Mouse (Mus musculus) mouse embryonic stem cell (cell line): Measurements from ENCODE around the gene Ankrd23.

Experiments used
- in situ Hi-C, 2 experiments: fragments of 300-500 bp; cut with MboI; formaldehyde crosslinking; loops; 1 replicate in 1 of 2; 3 replicates in 1 of 2; pipeline ENCODE4 v1.14.3; 2019 to 2020; ENCODE audit warnings: low sequenced_read_pairs in 2 of 2, low pct_unique_long_range_greater_than_20kb in 1 of 2, mixed read lengths in 1 of 2; ENCODE audit not compliant: unreplicated experiment in 1 of 2

The Ankrd23 gene

DNA sequence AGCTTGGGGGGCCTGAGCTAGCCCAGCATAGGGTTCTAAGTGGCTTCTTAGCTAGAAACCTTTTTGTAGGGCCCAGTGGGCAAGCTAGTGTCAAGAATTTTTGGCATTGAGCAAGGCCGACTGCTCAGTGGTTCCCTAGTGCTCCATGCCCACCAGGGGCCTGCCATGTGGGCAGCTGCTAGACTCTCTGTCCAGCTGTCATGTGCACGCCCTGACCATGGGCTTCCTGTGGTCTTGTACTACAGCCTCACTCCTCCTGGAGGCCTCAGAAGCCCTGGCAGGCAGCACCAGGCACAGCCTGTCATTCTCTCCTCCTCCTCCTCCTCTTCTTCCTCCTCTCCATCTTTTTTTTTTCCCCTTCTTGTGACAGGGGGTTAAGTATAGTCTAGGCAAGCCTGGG, 39.4 kb downstream of the Ankrd23 start:
- in situ Hi-C loops, result no loop called here

DNA sequence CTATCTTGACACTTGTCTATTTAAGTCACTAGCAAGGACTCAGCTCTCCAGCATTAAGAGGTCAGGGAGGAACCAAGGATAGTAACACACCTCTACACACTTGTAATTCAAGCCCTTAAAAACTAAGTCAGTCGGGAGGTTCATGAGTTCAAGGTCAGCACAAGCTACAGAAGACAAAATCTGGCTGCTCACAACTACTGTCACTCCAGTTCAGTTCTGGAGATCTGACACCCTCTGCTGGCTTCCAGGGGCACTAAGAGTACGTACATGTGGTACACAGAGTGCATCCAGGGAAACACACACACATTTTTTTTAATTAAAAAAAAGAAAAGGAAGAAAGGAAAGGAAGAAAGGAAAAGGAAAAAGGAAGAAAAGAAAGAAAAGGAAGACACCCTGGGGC, 40.0 kb downstream of the Ankrd23 start:
- in situ Hi-C loops, result no loop called here

DNA sequence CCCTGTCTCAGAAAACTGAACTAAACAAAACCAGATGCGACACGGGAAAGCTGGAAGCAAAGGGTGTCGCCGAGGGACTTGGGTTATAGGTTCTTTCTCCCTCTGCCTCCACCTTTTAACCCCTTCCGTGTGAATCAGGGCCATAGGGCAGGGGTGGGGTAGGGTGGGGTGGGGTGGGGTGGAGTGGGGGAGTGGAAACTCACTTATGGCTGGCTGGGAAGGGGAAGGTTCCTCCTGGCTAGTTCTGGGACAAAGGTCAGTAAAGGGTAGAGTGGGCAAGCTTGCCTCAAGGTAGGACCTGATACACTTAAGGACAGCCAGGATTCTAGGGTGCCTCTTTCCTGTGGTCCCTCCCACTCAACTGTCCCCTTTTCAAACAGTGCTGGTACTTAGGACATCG, 43.4 kb downstream of the Ankrd23 start:
- in situ Hi-C loops, result no loop called here

DNA sequence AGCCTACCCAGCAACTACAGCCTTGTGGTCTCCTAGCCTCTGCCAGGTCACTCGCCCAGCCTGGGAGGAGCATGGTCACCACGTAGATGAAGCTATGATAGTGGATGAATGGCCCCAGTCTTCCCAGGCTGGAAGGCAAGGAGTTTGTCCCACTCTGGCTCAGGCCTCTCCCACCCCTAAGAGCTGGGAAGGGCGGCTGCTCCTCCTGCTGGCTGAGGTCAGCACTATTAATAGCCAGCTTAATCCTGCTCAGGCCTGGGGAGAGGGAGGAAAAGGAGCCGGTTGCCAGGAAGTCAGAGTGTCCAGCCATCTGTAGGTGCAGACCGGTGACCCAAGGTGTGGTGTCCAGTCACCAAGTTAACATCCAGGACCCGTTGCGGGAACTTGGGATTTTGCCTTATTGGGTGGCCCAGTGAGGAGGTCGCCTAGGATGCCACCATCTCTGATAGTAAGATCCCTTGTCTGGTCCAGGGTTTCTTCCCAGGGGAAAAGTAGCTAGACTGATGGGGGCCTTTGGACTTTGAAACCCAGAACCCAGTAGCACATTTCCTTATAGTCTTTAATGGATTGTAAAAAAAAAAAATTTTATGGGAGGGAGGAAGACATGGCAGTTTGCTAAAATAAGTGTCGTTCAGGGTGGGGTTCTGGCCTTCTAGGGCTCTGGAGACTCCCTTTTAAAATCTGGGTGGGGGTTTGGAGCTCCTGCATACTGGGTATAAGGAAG, 44.1 kb downstream of the Ankrd23 start:
- in situ Hi-C loops, result no loop called here

DNA sequence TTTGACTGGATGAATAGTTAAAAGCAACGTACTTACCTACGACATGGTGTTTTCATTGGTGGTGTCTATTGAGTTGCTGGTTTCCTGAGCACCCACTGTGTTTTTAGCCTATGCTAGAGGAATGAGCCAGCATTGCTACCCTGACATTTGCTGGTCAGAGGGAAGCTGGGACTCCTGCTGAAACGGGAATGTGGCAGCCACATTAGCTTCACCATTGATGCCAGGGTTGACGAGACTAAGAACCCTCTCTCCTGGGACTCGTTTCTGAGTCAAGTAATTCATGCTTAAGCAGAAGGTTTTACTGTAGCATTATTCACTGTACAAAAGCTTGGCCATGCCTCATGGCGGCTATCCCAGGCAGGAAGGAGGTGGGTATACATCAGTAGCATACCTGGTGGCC, 47.0 kb downstream of the Ankrd23 start:
- in situ Hi-C loops, result no loop called here

DNA sequence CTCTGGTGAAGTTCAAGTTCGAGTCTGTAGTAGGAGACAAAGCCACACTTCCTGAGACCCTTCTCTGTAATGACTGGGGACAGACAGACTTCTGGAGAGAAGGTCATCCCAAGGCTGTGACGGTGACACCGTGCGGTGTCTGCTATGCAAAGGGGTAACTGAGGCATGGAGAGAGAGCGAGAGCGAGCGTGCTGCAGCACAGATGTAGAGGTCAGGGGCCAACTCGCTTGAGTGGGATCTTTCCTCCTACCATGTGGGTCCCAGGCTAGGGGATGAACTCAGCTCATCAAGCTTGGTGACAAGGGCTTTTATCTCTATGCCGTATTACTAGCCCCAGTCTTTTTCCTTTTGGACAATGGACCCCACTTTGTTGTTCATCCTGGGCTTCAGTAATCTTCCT, 49.6 kb downstream of the Ankrd23 start:
- in situ Hi-C loops, result no loop called here

DNA sequence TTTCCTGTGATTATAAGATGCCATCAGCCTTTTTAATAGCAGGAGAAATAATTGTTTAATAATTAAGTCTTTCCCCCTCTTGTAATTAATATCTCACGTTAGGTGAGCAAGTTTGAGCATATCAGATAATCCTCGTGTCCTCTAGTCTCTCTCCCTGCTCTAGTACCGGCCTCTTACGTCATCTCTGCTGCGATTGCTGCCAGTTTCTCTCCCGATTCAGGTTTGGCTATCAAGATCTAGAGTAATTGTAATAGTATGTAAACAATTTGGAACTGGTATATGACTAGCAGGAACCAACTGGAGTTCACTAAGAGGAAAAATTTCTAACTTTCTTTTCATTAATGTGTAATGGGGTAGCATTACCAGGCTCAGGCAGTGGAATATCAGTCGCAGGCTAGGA, 51.6 kb downstream of the Ankrd23 start:
- in situ Hi-C loops, result no loop called here

DNA sequence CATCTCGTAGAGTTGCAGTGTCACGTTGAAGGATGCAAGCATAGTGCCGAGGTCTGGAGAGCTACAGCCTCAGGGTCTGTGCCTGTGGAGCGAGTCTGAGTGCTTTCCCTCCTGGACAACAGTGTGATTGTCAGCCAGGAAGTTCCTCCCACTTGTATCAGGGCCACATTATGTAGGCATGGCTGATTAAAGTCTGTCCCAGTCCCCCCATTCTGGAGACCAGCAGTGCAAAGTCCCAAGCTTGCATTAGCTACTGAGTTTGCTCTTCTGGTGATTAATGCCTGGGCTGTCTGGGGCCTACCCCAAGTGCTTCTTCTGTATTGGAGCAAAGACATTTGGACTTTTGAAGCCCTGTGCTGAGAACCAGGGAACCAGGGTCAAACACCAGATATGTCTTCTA, 52.9 kb downstream of the Ankrd23 start:
- in situ Hi-C loops, result no loop called here
